Mouse (Mus musculus) telencephalon, adult 2 months (tissue): ENCODE results near the gene BC004004.

Experiments used
- DNase-seq: peaks from one replicate; pipeline ENCODE4 v3.0.0-alpha.2; 2011; ENCODE audit warnings: low read depth, low spot score

BC004004 gene

DNA sequence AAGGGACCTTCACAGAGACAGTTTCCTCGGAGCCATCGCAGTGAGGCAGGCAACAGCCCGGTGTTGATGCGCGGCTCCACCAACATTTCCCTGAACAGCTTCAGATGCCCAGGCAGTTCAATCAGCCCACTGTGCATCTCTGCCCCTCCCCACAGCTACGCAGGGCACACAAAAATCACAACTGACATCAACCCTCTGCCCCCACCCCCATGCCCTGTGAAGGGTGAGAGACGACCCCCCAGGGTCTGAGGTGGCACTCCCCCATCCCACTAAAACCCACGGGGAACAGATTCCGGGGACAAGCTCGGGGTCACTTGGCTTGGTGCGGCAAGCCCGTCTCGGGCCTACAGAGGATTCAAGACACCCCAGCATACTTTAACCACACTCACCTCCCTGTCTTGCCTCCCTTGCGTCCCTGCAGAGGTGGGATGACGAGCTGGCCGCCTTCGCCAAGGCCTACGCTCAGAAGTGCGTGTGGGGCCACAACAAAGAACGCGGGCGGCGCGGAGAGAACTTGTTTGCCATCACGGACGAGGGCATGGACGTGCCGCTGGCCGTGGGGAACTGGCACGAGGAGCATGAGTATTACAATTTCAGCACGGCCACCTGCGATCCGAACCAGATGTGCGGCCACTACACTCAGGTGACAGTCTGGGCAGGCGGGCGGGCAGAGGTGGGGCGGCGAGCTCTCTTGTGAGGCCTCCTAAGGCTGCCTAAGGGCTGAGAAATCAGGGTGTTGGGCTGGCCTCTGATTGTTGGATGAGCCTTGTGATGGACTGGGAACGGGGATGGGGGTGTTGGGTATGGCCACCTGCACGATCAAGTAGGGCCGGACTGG is 53.4 kb downstream of the BC004004 start:
- no peak for DNase-seq

DNA sequence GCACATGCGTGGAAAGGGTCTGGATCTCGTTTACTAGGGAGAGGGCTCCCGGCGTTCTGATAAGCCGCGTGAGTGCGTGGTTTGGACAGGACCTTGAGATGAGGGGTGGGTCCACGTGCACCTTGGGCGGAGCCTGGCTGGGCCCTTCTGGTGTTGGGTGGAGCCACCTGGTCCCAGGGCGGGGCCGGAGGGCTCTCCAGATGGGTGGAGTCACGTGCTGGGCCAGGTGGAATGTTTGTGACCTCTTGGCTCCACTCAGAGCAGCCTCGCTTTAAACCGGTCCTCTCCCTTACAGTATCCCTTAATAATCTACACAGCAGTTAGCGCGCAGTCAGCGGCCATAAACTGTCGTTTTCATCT is 54.0 kb downstream of the BC004004 start:
- no peak for DNase-seq

DNA sequence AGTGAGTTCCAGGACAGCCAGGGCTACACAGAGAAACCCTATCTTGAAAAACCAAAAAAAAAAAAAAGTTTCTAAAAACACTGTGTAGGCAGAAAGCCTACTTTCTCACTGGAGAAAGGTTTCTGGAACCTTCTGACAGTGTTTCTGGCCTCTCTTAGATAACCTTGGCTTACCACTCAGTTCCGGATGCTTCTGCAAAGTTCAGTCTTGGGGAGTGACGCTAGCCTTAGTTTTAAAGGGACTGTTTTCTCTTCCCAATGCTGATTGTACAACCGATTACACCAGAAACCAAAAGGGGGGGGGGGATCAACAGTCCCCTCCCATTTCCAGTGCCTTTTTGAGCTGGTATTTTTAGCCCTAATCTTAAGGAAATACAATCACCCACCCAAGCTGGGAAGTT is 55.0 kb downstream of the BC004004 start:
- DNase-seq = no peak

DNA sequence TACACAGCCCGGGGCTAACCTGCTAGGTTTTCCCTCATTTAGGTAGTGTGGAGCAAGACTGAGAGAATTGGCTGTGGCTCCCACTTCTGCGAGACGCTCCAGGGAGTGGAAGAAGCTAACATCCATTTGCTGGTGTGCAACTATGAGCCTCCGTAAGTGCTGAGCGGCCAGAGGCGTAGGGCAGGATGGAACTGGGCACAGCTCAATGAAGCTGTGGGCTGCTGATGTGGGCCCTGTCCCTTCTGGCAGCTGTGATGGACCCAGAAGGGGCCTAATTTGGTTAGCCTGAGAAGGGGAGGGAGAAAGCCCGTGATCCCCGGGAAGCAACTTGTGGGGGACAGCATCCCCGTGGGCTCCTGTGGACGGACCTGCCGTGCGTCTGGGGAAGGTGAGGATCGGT is 57.2 kb downstream of the BC004004 start:
- no peak for DNase-seq

DNA sequence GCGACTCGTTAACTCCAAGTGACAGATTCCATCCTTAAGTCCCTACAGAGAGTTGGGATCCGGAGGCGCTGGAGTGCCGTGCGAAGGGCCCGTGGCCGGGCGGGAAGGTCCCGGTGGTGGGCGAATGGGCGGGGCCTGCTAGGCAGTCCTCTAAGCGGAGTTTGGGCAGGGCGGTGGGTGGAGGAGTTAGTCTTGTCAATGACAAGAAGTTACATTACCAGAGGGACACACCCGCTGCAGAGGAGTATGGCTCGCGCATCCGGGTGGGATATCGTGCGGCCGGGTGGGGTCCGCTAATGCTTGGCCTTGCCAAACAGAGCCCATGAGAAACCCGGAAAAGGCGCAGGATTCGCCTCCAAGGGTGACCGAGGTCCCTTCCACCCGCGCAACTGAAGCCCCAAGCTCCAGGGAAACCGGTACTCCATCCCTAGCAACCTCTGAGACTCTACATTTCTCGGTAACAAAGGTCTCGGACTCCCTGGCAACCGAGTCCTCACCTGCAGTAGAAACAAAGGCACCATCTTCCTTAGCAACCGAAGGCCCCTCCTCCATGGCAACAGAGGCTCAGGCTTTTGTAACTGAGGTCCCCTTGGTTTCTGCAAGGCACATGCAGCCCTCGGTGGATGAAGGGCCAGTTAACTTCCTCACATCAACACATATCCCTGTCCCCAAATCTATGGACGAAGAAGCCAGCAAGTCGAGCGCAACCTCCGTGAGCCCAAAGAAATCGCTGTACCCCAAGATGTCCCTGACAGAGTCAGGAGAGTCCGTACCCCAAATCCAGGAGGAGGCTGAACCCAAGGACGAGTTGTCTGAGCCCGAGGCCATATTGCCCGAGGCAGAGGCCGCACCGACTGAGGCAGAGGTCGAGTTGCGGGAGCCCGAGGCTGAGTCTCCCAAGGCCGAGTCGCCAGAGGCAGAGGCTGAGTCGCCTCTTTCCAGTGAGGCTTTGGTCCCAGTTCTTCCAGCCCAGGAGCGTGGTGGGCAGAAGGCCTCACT is 58.2 kb downstream of the BC004004 start:
- no peak for DNase-seq

DNA sequence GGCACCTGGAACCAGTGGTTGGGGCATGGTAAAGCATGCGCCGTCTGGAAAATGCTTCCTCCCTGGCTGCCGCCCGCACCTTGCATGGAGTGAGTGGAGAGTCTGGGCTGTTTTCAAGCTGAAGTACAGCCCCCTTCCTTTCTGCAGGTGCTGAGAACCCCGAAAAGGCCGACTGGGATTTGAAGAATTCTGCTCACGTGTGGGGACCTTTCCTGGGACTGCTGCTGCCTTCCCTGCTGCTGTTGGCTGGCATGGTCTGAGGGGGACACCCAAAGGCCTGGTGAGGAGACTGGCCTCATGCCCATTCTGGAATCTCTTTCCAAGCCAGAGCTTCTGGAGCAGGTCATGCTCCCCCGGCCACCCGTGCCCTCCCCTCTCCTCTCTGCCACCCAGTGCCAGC is 59.1 kb downstream of the BC004004 start:
- no peak for DNase-seq

DNA sequence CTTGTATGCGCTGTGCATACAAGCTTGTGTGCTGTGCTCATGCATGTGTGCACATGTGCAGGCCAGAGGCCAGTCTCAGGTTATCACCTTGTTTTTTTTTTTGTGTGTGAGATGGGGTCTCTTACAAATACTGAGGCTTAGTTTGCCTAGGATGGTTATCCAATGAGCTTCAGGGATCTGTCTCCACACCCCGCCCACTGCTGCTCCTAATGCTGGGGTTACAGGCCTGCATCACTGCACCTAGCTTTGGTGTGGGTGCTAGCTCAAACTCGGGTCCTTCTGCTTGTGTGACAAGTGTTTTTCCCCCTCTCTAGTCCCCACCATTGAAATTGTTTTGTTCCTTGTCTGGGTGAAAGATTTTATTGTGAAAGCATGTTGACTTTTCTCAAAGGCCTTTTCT is 61.6 kb downstream of the BC004004 start:
- DNase-seq = no peak

DNA sequence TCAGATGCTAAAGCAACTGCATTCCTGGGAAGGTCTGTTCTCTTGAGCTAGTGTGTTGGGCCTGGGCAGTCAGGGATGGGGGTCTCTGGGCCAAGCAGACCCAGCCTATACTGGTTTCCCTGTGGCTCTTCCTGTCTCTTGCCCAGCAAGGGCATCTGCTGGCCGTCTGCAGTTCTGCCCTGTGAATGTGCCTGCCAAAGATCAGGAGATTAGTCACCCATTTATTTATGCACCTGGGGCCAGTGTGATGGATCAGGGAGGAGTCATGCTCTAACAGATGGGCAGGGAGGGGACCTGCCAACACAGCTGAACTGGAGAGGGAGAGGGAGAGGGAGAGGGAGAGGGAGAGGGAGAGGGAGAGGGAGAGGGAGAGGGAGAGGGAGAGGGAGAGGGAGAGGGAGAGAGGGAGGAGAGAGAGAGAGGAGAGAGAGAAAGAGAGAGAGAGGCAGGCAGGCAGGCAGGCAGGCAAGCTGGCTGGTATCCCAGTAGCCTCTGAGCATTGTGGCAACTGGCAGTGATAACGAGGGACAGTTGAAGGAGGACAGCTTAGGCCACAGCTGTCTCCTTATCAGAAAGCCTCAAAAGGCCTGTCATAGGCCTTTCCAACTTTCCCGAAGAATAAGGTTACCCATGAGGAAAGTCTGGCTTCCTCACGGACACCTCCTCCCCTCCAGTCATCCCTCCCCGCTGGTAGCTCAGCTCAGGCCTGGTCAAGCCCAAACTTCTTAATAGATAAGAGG is 62.3 kb downstream of the BC004004 start:
- no peak for DNase-seq

DNA sequence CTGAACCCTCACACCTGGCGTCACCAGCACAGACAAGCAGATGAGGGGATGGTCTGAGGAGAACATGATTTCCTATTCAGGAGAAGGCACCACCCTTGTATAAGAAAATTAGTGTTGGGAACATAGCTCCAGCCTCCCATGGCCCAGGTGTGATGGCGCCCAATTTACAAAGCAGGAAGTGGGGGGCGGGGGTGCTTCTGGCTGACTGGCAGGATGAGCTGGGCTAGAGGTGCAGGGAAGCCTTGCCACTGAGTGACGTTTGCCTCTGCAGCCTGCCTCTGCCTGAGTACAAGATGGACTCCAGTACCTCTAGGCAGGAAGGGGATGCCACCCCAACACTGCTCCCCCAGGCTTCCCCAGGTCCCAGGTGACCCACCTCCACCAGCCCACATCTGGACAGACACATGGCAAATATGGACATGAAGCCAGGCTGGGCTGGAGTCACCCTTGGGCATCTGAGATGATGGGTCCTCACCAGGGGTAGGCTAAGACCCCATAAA is 63.6 kb downstream of the BC004004 start:
- DNase-seq = no peak

DNA sequence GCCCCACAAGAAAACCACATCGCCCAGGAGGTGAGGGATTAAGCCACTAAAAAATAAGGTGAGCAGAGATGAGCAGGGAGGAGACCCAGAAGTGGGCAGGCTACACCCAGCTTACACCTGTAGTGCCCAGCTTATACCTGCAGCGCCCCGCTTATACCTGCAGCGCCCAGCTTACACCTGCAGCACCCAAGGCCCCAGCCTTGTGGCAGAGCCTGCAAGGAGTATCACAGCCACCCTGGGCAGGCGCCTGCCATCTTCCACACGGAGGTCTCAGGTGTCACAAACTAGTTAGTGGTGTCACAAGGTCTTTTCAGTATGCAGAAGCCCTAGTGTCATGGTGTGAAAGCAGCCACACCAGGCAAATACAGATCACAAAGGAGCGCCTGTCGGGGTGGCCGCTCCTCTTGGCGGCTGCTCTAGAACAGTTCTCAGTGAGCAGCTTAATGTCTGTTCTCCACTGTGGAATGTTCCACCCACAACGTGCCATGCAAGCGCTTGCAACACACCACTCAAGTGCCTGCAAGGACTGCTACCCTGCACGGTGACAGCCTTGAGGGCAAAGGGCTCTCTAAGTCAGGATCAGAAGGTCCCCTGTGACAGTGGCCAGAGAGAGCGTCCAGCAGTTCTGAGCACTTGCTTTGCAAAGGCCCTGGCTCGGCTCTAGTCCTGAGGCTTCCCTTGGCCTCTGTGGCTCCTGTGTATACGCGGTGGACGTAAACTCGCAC is 67.8 kb downstream of the BC004004 start:
- DNase-seq = no peak

DNA sequence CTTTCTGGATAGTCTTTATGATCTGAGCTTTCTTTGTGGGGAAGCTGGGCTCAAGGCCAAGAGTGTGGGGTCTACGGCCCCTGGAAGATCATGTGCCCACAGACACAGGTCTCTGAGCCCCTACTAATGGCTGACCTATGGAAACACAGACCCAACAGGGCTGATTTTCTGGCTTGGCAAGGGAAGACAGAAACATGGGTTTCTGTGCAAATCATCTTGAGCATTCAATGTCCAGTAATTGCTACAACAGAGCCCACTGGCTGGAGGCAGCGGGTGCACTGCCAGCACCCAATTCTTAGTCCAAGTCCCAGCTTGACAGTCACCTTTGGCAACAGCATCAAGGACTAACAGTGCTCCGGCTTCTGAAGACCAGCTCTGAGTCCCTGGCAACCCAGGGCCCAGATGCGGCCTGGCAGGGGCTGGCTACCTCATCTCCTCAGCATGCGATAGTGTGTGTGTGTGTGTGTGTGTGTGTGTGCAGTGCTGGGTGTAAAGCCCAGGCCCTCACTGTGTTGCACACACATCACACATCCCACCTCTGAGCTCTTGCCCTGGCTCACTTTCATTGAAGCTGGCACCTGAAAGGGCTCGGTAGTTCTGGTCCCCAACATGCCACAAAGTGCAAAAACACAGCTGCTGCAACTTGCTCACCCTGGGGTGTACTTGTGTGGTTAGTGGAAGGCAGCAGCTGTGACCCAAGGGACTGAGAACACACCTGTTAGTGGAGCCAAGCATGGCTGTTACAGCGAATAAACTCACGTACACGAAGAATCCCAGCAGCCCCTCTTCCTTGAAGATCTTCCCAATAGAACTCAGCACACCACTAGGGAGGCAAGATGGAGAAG is 69.6 kb downstream of the BC004004 start:
- no peak for DNase-seq

DNA sequence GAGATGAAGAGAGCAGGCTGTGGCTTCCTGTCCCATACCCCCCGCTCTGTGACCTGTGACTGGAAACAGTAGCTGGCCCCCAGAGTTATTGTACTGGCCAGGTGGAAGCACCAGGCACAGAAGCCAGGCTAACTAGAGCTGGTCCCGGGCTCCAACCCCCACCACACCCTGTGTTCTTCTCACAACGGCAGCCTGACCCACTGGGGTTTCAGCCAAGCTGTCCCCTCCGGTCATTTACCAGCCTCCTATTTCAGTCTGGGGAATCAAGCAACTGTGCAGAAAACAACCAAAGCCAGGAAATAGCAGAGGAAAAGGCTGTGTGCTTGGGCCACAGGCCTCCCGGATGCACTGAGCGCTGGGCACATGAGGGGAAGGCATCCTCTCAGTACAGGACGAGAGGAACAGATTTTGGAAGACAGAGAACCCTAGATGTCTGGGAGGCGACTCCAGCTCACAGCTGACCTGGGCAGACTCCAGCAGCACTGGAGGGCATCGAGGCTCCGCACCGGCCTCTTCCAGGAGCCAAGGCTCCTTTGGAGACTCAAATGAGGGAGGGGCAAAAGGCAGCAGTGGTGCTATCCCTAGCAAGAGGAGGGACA is 70.7 kb downstream of the BC004004 start:
- no peak for DNase-seq

DNA sequence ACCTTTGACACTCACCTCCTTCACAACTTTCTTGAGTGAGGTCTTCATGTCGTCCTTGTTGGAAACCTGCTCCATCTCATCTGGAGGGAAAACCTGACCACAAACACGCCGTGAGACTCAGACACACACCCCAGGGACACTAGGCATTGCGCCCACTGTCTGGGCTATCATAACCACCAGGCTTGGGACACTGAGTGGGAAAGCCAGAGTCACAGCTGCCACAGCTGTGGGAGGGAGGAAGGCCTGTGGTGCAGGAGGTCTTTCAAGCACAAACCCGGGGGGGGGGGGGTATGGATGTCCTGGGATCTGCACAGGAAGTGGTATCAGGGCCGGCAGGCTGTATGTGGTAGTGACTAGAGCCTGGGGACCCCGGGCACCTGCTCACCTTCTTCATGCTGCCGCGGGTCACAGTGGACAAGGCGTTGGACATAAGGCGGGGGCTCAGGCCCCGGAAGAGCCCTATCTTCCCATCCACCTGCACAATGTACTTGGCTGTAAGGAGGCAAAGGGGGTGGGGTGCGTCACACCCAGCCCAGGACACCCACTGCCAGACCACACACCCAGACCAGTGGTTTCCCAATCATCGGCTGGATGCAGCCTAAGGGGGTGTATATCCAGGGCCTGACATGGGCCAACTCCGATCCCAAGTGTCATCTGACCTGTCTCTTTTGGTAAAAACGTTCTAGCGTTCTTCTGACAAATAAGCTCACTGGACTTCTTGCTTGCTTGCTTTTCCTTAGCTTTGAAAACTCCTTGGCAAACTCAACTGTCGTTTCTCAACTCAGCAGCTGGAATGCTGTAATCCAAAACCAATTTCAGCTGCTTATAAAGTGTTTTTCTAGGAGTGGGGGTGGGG is 72.0 kb downstream of the BC004004 start:
- no peak for DNase-seq

DNA sequence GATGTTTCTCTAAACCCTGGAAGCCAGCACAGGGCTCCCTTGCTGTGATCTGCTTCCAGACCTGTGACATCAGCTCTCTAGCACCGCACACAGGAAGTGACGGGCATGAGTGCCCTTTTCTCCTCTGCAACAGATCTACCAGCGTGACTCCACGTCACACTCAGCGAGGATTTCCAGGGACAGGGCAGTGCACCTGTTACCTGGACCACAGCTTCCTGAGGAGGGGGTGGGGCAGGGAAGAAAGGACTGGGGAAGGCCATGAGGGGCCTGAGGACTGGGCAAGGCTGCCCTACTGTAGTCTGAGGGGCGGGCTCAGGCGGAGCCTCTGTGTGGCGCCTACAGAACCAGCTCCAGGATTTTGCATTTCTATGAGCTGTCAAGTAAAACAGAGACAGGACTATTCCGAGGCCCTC is 73.0 kb downstream of the BC004004 start:
- no peak for DNase-seq

DNA sequence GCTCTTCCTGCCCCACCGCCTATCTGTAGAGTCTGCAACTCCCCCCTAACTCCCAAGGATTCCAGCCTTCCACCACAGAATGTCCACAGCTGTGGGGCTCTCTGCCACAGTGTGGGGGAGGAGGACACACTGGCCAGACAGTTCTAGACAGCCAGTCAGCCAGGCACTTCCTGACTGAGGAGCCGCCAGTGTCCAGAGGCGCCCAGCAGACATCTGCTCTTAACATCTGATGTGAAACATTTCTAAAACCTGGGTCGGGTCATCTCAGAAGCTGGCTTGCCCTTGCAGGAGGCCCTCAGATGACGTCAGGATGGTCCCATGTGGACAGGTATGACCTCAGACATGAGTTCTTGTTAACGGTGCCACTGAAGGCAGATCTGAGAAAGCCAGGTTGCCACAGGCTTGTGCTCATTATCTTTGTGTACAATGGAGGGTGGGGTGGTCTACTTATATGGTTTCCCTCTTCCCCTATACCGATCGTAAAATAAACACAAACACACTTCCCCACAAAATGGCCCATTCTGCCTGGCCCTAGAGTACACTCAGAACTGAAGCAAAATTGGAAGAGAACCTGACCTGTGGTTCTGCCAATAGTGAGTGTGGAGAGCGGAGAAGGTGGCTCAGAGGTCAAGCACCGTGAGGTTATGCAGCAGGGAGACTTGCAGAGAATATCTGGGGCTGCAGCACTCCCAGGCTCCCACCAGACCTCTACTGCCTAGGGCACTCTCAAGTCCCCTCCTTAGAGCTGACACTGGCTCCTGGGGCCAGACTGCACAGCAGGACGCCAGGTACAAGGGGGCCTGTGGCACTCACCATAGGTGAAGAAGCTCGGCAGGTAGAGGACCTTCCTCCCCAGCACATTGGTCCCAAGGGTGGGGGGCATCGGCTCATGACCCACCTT is 73.7 kb downstream of the BC004004 start:
- DNase-seq = no peak

DNA sequence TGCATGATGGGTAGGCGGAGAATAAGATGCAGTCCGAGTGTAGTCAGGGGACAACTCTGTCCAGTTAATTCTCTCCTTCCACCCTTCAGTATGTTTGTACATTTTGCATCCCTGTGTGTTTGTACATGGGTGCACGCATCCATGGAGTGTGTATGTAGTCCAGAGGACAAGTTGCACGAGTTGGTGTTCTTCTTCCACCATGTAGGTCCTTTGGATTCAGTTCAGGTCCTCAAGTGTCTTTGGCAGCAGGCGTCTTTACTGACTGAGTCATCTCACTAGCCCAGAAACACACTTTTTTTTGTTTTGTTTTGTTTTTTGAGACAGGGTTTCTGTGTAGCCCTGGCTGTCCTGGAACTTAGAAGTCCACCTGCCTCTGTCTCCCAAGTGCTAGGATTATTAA is 74.7 kb downstream of the BC004004 start:
- DNase-seq = no peak

DNA sequence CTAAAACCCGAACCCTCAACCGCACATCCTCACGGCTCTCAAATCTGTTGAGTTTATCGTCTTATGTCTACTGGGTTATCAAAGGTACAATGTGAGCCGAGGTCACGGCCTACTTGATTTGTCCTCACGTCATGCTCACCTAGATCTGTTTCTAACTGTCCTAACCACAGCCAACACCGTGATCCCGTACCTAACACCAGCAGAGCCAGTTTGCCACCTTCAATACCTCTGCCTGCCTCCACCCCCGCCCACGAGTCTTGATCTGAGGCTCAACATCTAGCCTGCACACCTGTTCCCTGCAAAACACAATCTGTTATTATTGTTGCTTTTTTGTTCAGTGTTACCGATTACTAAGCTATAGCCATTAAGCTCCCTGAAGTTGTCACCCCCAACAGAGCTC is 76.7 kb downstream of the BC004004 start:
- no peak for DNase-seq
